17 mouse cellular contexts compared by ENCODE assay signal in genomic region chr8:106586896-106587295, GRCm38 (mm10). TPM values are rescaled to one million over a fixed set of nuclear protein-coding genes. Genes with fewer than 3 reads are reported as not detected.
DNase-seq lines count a peak whose midpoint lies in the region; ATAC-seq and TF ChIP-seq lines count a peak whose summit lies in the region.
"Had no signal": no experiment of that assay in that cellular context is flagged by ENCODE, and none has a peak within 500 bp of the region (broad histone marks: within the 10 kb centered on the region; RNA-seq: fewer than 3 reads in every experiment).

No protein-coding gene starts in this region.

- no peak overlapping the region for H3K4me3 ChIP-seq in embryonic facial prominence, embryonic 14.5 days (ENCODE audit: low read depth, low read length)
- no peak overlapping the region for H3K4me3 ChIP-seq in embryonic facial prominence, embryonic 10.5 days
- H3K4me3 ChIP-seq in stomach, embryonic 16.5 days (replicated peaks; ENCODE audit: low read length): no peak overlapping the region
- H3K4me3 ChIP-seq in stomach, postnatal 0 days (ENCODE audit: low read depth, low read length): no peak overlapping the region
- H3K4me3 ChIP-seq: forebrain, embryonic 12.5 days; heart, embryonic 12.5 days; hindbrain, embryonic 10.5 days; hindbrain, embryonic 15.5 days had no signal

- H3K4me2 ChIP-seq in embryonic facial prominence, embryonic 14.5 days (ENCODE audit: low read depth, low read length): no peak overlapping the region
- H3K4me2 ChIP-seq in stomach, embryonic 16.5 days (ENCODE audit: low read depth, low read length): no peak overlapping the region
- H3K4me2 ChIP-seq in stomach, postnatal 0 days (replicated peaks; ENCODE audit: low read depth): no peak overlapping the region
- H3K4me2 ChIP-seq: forebrain, embryonic 12.5 days; heart, embryonic 12.5 days; hindbrain, embryonic 15.5 days had no signal

- H3K9me3 ChIP-seq in embryonic facial prominence, embryonic 14.5 days (ENCODE audit: control insufficient read depth, low read length): no peaks in the 10 kb centered on the region
- H3K9me3 ChIP-seq in embryonic facial prominence, embryonic 10.5 days: no peaks in the 10 kb centered on the region
- H3K9me3 ChIP-seq in stomach, embryonic 16.5 days (replicated peaks; ENCODE audit: control insufficient read depth, low read length): no peaks in the 10 kb centered on the region
- H3K9me3 ChIP-seq in stomach, postnatal 0 days (ENCODE audit: control insufficient read depth, low read length): no peaks in the 10 kb centered on the region
- H3K9me3 ChIP-seq: forebrain, embryonic 12.5 days; hindbrain, embryonic 10.5 days; hindbrain, embryonic 15.5 days had no signal

- H3K4me1 ChIP-seq in embryonic facial prominence, embryonic 14.5 days (ENCODE audit: control insufficient read depth, insufficient read depth, low read length): no peaks in the 10 kb centered on the region
- H3K4me1 ChIP-seq in embryonic facial prominence, embryonic 10.5 days: no peaks in the 10 kb centered on the region
- no peaks in the 10 kb centered on the region for H3K4me1 ChIP-seq in stomach, embryonic 16.5 days (ENCODE audit: control insufficient read depth, insufficient read depth, low read length)
- H3K4me1 ChIP-seq in stomach, postnatal 0 days (replicated peaks; ENCODE audit: control insufficient read depth, insufficient read depth): no peaks in the 10 kb centered on the region
- H3K4me1 ChIP-seq: forebrain, embryonic 12.5 days; hindbrain, embryonic 10.5 days; hindbrain, embryonic 15.5 days had no signal

- ATAC-seq in embryonic facial prominence, embryonic 14.5 days (ENCODE audit: low read depth): no peak
- peak; percentile 19; the same call in 1 of the 2 replicates for ATAC-seq in stomach, embryonic 16.5 days (ENCODE audit: insufficient read depth, low FRiP score)
- ATAC-seq in stomach, postnatal 0 days (ENCODE audit: low FRiP score, low TSS enrichment): no peak
- ATAC-seq: forebrain, embryonic 16.5 days had no signal

- TF ChIP-seq CTCF in stomach, postnatal 0 days (IDR thresholded peaks at IDR 0.05; ENCODE audit: low read depth): no peak

- H3K9ac ChIP-seq in embryonic facial prominence, embryonic 14.5 days (ENCODE audit: low read depth, low read length): no peak overlapping the region
- no peak overlapping the region for H3K9ac ChIP-seq in stomach, embryonic 16.5 days (ENCODE audit: low read length)
- no peak overlapping the region for H3K9ac ChIP-seq in stomach, postnatal 0 days (ENCODE audit: low read length)
- H3K9ac ChIP-seq: forebrain, embryonic 12.5 days; heart, embryonic 12.5 days; hindbrain, embryonic 15.5 days had no signal

- H3K36me3 ChIP-seq in embryonic facial prominence, embryonic 14.5 days (ENCODE audit: control insufficient read depth, insufficient read depth, low read length): no peaks in the 10 kb centered on the region
- H3K36me3 ChIP-seq in embryonic facial prominence, embryonic 10.5 days (replicated peaks): no peaks in the 10 kb centered on the region
- H3K36me3 ChIP-seq in stomach, embryonic 16.5 days (ENCODE audit: control insufficient read depth, insufficient read depth, low read length): no peaks in the 10 kb centered on the region
- no peaks in the 10 kb centered on the region for H3K36me3 ChIP-seq in stomach, postnatal 0 days (ENCODE audit: control insufficient read depth, insufficient read depth, low read length)
- H3K36me3 ChIP-seq: forebrain, embryonic 12.5 days; heart, embryonic 12.5 days; hindbrain, embryonic 10.5 days; hindbrain, embryonic 15.5 days had no signal

- WGBS in embryonic facial prominence, embryonic 14.5 days: 86% methylated on average over 7 of the region's 8 CpGs
- 86% methylated on average over 8 of the region's 8 CpGs for WGBS in embryonic facial prominence, embryonic 10.5 days
- WGBS in stomach, embryonic 16.5 days: 63% methylated on average over 8 of the region's 8 CpGs
- WGBS in stomach, postnatal 0 days: 44% methylated on average over 8 of the region's 8 CpGs

- peak; percentile 26 for DNase-seq in embryonic facial prominence, embryonic 14.5 days (ENCODE audit: low spot score)
- no peak for DNase-seq in embryonic facial prominence, embryonic 10.5 days (ENCODE audit: low spot score)
- DNase-seq in stomach, postnatal 0 days (ENCODE audit: low spot score): no peak
- DNase-seq in skeletal muscle tissue, adult 2 months (ENCODE audit: low read depth, low spot score): peak; percentile 13
- no peak for DNase-seq in embryo, embryonic 10 days (ENCODE audit: low spot score)
- DNase-seq in lung, postnatal 10 days: no peak
- DNase-seq: adrenal gland, postnatal 10 days; cerebellum, adult 11 months; cerebellum, adult 8-10 months; cerebellum, postnatal 36 days; gastrocnemius, postnatal 25 days had no signal

- no peaks in the 10 kb centered on the region for H3K27me3 ChIP-seq in embryonic facial prominence, embryonic 14.5 days (replicated peaks; ENCODE audit: control insufficient read depth, insufficient read depth, low read length)
- H3K27me3 ChIP-seq in embryonic facial prominence, embryonic 10.5 days (replicated peaks; ENCODE audit: low read depth, poor library complexity, severe bottlenecking): no peaks in the 10 kb centered on the region
- H3K27me3 ChIP-seq in stomach, embryonic 16.5 days (ENCODE audit: control insufficient read depth, insufficient read depth, low read length): no peaks in the 10 kb centered on the region
- no peaks in the 10 kb centered on the region for H3K27me3 ChIP-seq in stomach, postnatal 0 days (ENCODE audit: control insufficient read depth, insufficient read depth, low read length)
- H3K27me3 ChIP-seq: forebrain, embryonic 12.5 days; hindbrain, embryonic 15.5 days had no signal

- no peak overlapping the region for H3K27ac ChIP-seq in embryonic facial prominence, embryonic 14.5 days (replicated peaks; ENCODE audit: low read depth, low read length)
- no peak overlapping the region for H3K27ac ChIP-seq in embryonic facial prominence, embryonic 10.5 days (replicated peaks)
- no peak overlapping the region for H3K27ac ChIP-seq in stomach, embryonic 16.5 days (ENCODE audit: low read length)
- no peak overlapping the region for H3K27ac ChIP-seq in stomach, postnatal 0 days (replicated peaks)
- H3K27ac ChIP-seq: forebrain, embryonic 12.5 days; hindbrain, embryonic 10.5 days; hindbrain, embryonic 15.5 days had no signal

- no peak for TF ChIP-seq EP300 in stomach, postnatal 0 days (optimal IDR thresholded peaks at IDR 0.05)

RNA-seq across cellular contexts. Expression of gene Gm10073, which starts 13.6 kb away (rescaled TPM):
- polyA plus RNA-seq in embryonic facial prominence, embryonic 14.5 days (2014; fragmentation: Nextera tagmentation; extraction: Ambion mirVana): 11.4 and 13.7 TPM in 2 replicates
- polyA plus RNA-seq in embryonic facial prominence, embryonic 10.5 days (2016; fragmentation: Nextera tagmentation; extraction: Ambion mirVana): 6.0 and 8.1 TPM in 2 replicates
- 13.4 and 26.5 TPM in 2 replicates for polyA plus RNA-seq in stomach, embryonic 16.5 days (2015; fragmentation: Nextera tagmentation; extraction: Ambion mirVana)
- 13.8 and 14.2 TPM in 2 replicates for polyA plus RNA-seq in stomach, postnatal 0 days (2015; fragmentation: Nextera tagmentation; extraction: Ambion mirVana)

RNA-seq across cellular contexts. Expression of gene Cdh1, which starts 16.3 kb away (rescaled TPM):
- polyA plus RNA-seq in embryonic facial prominence, embryonic 14.5 days (2014; fragmentation: Nextera tagmentation; extraction: Ambion mirVana): 37.3 and 47.5 TPM in 2 replicates
- 22.1 and 24.4 TPM in 2 replicates for polyA plus RNA-seq in embryonic facial prominence, embryonic 10.5 days (2016; fragmentation: Nextera tagmentation; extraction: Ambion mirVana)
- 215 and 267 TPM in 2 replicates for polyA plus RNA-seq in stomach, embryonic 16.5 days (2015; fragmentation: Nextera tagmentation; extraction: Ambion mirVana)
- polyA plus RNA-seq in stomach, postnatal 0 days (2015; fragmentation: Nextera tagmentation; extraction: Ambion mirVana): 118 and 131 TPM in 2 replicates

Comparison
In these comparisons a context has a peak if more than half of its experiments do, and no peak if none do; other contexts are left out.
1. DNase-seq: peak in embryonic facial prominence, embryonic 14.5 days (single experiment) and skeletal muscle tissue, adult 2 months (single experiment); none in embryonic facial prominence, embryonic 10.5 days (single experiment), stomach, postnatal 0 days (single experiment), embryo, embryonic 10 days (single experiment) and lung, postnatal 10 days (single experiment).